ENCODE assay signal across 8 mouse cellular contexts in genomic region chr4:147940111-147940510, GRCm38 (mm10). TPM values are rescaled to one million over a fixed set of nuclear protein-coding genes. Genes with fewer than 3 reads are reported as not detected.
A peak's percentile ranks its signal among the peaks of the same experiment; 100 is the strongest.
DNase-seq lines count a peak whose midpoint lies in the region; ATAC-seq and TF ChIP-seq lines count a peak whose summit lies in the region.

No protein-coding gene starts in this region.

- no peak; the same call in 1 of the 2 replicates for ATAC-seq in kidney, embryonic 14.5 days (ENCODE audit: low FRiP score, low TSS enrichment)
- no peak for ATAC-seq in liver, postnatal 0 days

- no peak for TF ChIP-seq CTCF in liver, postnatal 0 days (IDR thresholded peaks at IDR 0.05; ENCODE audit: low read depth)
- no peak for TF ChIP-seq CTCF in thymus, adult 2 months (IDR thresholded peaks at IDR 0.05; ENCODE audit: borderline replicate concordance, control insufficient read depth, extremely low read depth, insufficient read depth, low read length, poor library complexity)

- H3K27ac ChIP-seq in kidney, embryonic 14.5 days (ENCODE audit: low read depth, low read length): peak overlapping the region; percentile 82
- H3K27ac ChIP-seq in brown adipose tissue, adult 24 weeks (replicated peaks; ENCODE audit: low read depth, low read length): peak overlapping the region; percentile 53
- peak overlapping the region; percentile 45 for H3K27ac ChIP-seq in liver, postnatal 0 days (ENCODE audit: low read depth)
- no peak overlapping the region for H3K27ac ChIP-seq in thymus, adult 2 months (ENCODE audit: control insufficient read depth, insufficient read depth, low read length)

- no peaks in the 10 kb centered on the region for H3K9me3 ChIP-seq in kidney, embryonic 14.5 days (ENCODE audit: control insufficient read depth, low read length)
- no peaks in the 10 kb centered on the region for H3K9me3 ChIP-seq in liver, postnatal 0 days (ENCODE audit: low read length)

- TF ChIP-seq EP300 in liver, postnatal 0 days (IDR thresholded peaks at IDR 0.05; ENCODE audit: low read depth): no peak

- no peak overlapping the region for H3K9ac ChIP-seq in kidney, embryonic 14.5 days (ENCODE audit: low read depth, low read length)
- no peak overlapping the region for H3K9ac ChIP-seq in liver, postnatal 0 days (replicated peaks)

- DNase-seq in kidney, adult 11 months: no peak
- DNase-seq in forelimb bud, embryonic 11.5 days (ENCODE audit: low read depth, low spot score): peak; percentile 31
- DNase-seq in liver, postnatal 0 days: no peak
- no peak for DNase-seq in spleen, postnatal 36 days (ENCODE audit: low spot score in 2 of 2)
- no peak for DNase-seq in thymus, adult 2 months
- no peak for DNase-seq in lung, postnatal 14 days

- H3K36me3 ChIP-seq in kidney, embryonic 14.5 days (ENCODE audit: control insufficient read depth, insufficient read depth, low read length): peaks cover 11% of the 10 kb centered on the region
- peaks cover 17% of the 10 kb centered on the region for H3K36me3 ChIP-seq in liver, postnatal 0 days (replicated peaks; ENCODE audit: insufficient read depth, low read length)
- H3K36me3 ChIP-seq in thymus, adult 2 months (ENCODE audit: control insufficient read depth, insufficient read depth, low read length): peaks cover 11% of the 10 kb centered on the region

- H3K4me1 ChIP-seq in kidney, embryonic 14.5 days (ENCODE audit: control insufficient read depth, insufficient read depth, low read length): peaks cover 33% of the 10 kb centered on the region
- peaks cover 23% of the 10 kb centered on the region for H3K4me1 ChIP-seq in brown adipose tissue, adult 24 weeks (ENCODE audit: control insufficient read depth, insufficient read depth, insufficient read length, low read length)
- peaks cover 49% of the 10 kb centered on the region for H3K4me1 ChIP-seq in liver, postnatal 0 days (ENCODE audit: insufficient read depth)
- peaks cover 25% of the 10 kb centered on the region for H3K4me1 ChIP-seq in thymus, adult 2 months (replicated peaks; ENCODE audit: control insufficient read depth, insufficient read depth, low read length)

- H3K4me2 ChIP-seq in kidney, embryonic 14.5 days (replicated peaks; ENCODE audit: low read depth, low read length): peak overlapping the region; percentile 29
- peak overlapping the region; percentile 33 for H3K4me2 ChIP-seq in liver, postnatal 0 days (ENCODE audit: low read depth, low read length)

- H3K4me3 ChIP-seq in kidney, embryonic 14.5 days (ENCODE audit: low read length): peak overlapping the region; percentile 89; the same call in 1 of the 2 replicates
- H3K4me3 ChIP-seq in brown adipose tissue, adult 24 weeks (ENCODE audit: insufficient read depth, low read depth, low read length): no peak overlapping the region
- H3K4me3 ChIP-seq in liver, postnatal 0 days (ENCODE audit: low read depth, low read length): no peak overlapping the region
- H3K4me3 ChIP-seq in thymus, adult 2 months (ENCODE audit: control insufficient read depth, insufficient read depth, low read length): no peak overlapping the region

- no peak for TF ChIP-seq POLR2A in thymus, adult 2 months (IDR thresholded peaks at IDR 0.05; ENCODE audit: control insufficient read depth, extremely low read depth, insufficient read depth, low read length, poor library complexity)

- WGBS in kidney, embryonic 14.5 days: 46% methylated on average over 9 of the region's 9 CpGs
- WGBS in liver, postnatal 0 days (ENCODE audit: insufficient replicate concordance): 60% methylated on average over 9 of the region's 9 CpGs
- 75% methylated on average over 9 of the region's 9 CpGs for WGBS in thymus, adult 2 months

- no peaks in the 10 kb centered on the region for H3K27me3 ChIP-seq in kidney, embryonic 14.5 days (ENCODE audit: control insufficient read depth, insufficient read depth, low read length)
- no peaks in the 10 kb centered on the region for H3K27me3 ChIP-seq in liver, postnatal 0 days (ENCODE audit: insufficient read depth, low read length)
- H3K27me3 ChIP-seq in thymus, adult 2 months (ENCODE audit: control insufficient read depth, insufficient read depth, low read length): no peaks in the 10 kb centered on the region

RNA-seq across cellular contexts. Expression of gene 2510039O18Rik, which starts 0.6 kb away (rescaled TPM):
- polyA plus RNA-seq in kidney, embryonic 14.5 days (2014; fragmentation: Nextera tagmentation; extraction: Ambion mirVana): 19.0 and 22.1 TPM in 2 replicates
- 18.7 and 19.7 TPM in 2 replicates for polyA plus RNA-seq in brown adipose tissue, adult 24 weeks (2012; ENCODE audit: insufficient read depth, insufficient read length, missing spikeins)
- 6.5 and 8.5 TPM in 2 replicates for polyA plus RNA-seq in liver, postnatal 0 days (2015; fragmentation: Nextera tagmentation; extraction: Ambion mirVana)
- polyA plus RNA-seq in thymus, adult 2 months (2012; rRNA removed): 170 and 174 TPM in 2 replicates

RNA-seq across cellular contexts. Expression of gene Plod1, which starts 3.5 kb away (rescaled TPM):
- 28.5 and 40.7 TPM in 2 replicates for polyA plus RNA-seq in kidney, embryonic 14.5 days (2014; fragmentation: Nextera tagmentation; extraction: Ambion mirVana)
- polyA plus RNA-seq in brown adipose tissue, adult 24 weeks (2012; ENCODE audit: insufficient read depth, insufficient read length, missing spikeins): 24.8 and 28.6 TPM in 2 replicates
- polyA plus RNA-seq in liver, postnatal 0 days (2015; fragmentation: Nextera tagmentation; extraction: Ambion mirVana): 24.8 and 25.4 TPM in 2 replicates
- 21.2 and 28.9 TPM in 2 replicates for polyA plus RNA-seq in thymus, adult 2 months (2012; rRNA removed)

RNA-seq across cellular contexts. Expression of gene Mfn2, which starts 35.6 kb away (rescaled TPM):
- 12.1 and 31.0 TPM in 2 replicates for polyA plus RNA-seq in kidney, embryonic 14.5 days (2014; fragmentation: Nextera tagmentation; extraction: Ambion mirVana)
- polyA plus RNA-seq in brown adipose tissue, adult 24 weeks (2012; ENCODE audit: insufficient read depth, insufficient read length, missing spikeins): 156 and 170 TPM in 2 replicates
- polyA plus RNA-seq in liver, postnatal 0 days (2015; fragmentation: Nextera tagmentation; extraction: Ambion mirVana): 12.3 and 14.1 TPM in 2 replicates
- 40.4 and 50.2 TPM in 2 replicates for polyA plus RNA-seq in thymus, adult 2 months (2012; rRNA removed)

RNA-seq across cellular contexts. Expression of gene Nppb, which starts 45.5 kb away (rescaled TPM):
- not detected in 2 replicates for polyA plus RNA-seq in kidney, embryonic 14.5 days (2014; fragmentation: Nextera tagmentation; extraction: Ambion mirVana)
- not detected in 2 replicates for polyA plus RNA-seq in brown adipose tissue, adult 24 weeks (2012; ENCODE audit: insufficient read depth, insufficient read length, missing spikeins)
- polyA plus RNA-seq in liver, postnatal 0 days (2015; fragmentation: Nextera tagmentation; extraction: Ambion mirVana): not detected in 2 replicates
- polyA plus RNA-seq in thymus, adult 2 months (2012; rRNA removed): 0.24 and 2.3 TPM in 2 replicates
